Mouse (Mus musculus) embryonic facial prominence, embryonic 15.5 days (tissue): ENCODE results near the gene Adar. TPM values are rescaled to one million over a fixed set of nuclear protein-coding genes. Genes with fewer than 3 reads are reported as not detected.

Experiments used
- ATAC-seq: fragments of 200-750 bp; cut with Nextera tagmentation; 2 replicates; pipeline ENCODE4 v1.8.0; 2017; ENCODE audit warnings: low read depth, moderate TSS enrichment; ENCODE audit not compliant: insufficient number of reproducible peaks, low FRiP score, low TSS enrichment
- H3K27ac ChIP-seq: fragments of 300-500 bp; sonication (generic); replicated peaks from 2 replicates; pipeline ENCODE4 v1.5.1; 2015; ENCODE audit warnings: mild to moderate bottlenecking, inconsistent platforms
- H3K27me3 ChIP-seq: fragments of 300-500 bp; sonication (generic); 2 replicates; pipeline ENCODE4 v1.6.1; 2015; ENCODE audit warnings: inconsistent platforms
- H3K36me3 ChIP-seq: fragments of 300-500 bp; sonication (generic); 2 replicates; pipeline ENCODE4 v1.6.1; 2015; ENCODE audit warnings: mild to moderate bottlenecking, inconsistent platforms
- H3K4me1 ChIP-seq: fragments of 300-500 bp; sonication (generic); 2 replicates; pipeline ENCODE4 v1.6.1; 2015; ENCODE audit warnings: inconsistent platforms
- H3K4me2 ChIP-seq: fragments of 300-500 bp; sonication (generic); replicated peaks from 2 replicates; pipeline ENCODE4 v1.6.1; 2015; ENCODE audit warnings: mild to moderate bottlenecking, inconsistent platforms
- H3K4me3 ChIP-seq: fragments of 300-500 bp; sonication (generic); replicated peaks from 2 replicates; pipeline ENCODE4 v1.5.1; 2015; ENCODE audit warnings: mild to moderate bottlenecking, inconsistent platforms
- H3K9ac ChIP-seq: fragments of 300-500 bp; sonication (generic); 2 replicates; pipeline ENCODE4 v1.6.1; 2015; ENCODE audit warnings: inconsistent platforms
- H3K9me3 ChIP-seq: fragments of 300-500 bp; sonication (generic); replicated peaks from 2 replicates; pipeline ENCODE4 v1.6.1; 2016; ENCODE audit warnings: inconsistent platforms
- WGBS: fragments of 180-500 bp; shearing (Covaris S2); methylation state at CpG from one replicate; pipeline ENCODE4 v1.1.7; 2015; 5-methylcytosine and 5-hydroxymethylcytosine counted together
- polyA plus RNA-seq: library from polyadenylated mRNA; unstranded; fragments of >200 nt; fragmentation: Nextera tagmentation; extraction: Ambion mirVana; gene quantifications from 2 replicates; pipeline ENCODE4 v1.2.1, GENCODE M21; 2015

The Adar gene
- polyA plus RNA-seq, 1 experiment from 2014 or later, result 11.5 TPM

DNA sequence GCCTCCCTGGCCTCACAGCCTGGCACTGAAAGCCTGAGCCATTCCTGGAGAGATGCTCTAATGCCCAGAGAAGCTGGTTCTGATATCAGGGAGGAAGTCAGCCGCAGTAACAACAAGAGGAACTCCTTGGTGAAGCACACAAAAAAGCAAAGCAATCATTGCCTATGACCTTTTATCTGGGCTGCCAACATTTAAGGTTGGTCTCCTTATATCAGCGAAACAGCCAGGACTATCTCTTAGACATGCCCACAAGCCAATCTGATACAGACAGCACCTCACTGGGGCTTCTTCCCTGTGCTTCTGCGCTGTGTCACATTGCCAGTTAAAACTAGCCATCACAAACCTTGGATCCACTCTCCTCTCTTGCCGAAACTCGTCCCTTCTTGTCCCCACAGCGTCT, 23.7 kb downstream of the Adar start:
- no peak overlapping the region for H3K27ac ChIP-seq
- ATAC-seq, result no peak
- H3K4me2 ChIP-seq, result no peak overlapping the region
- peaks cover 56% of the 10 kb centered on the region for H3K36me3 ChIP-seq
- no peaks in the 10 kb centered on the region for H3K4me1 ChIP-seq
- no peak overlapping the region for H3K9ac ChIP-seq
- no peak overlapping the region for H3K4me3 ChIP-seq
- 90% methylated on average over 6 of the region's 6 CpGs for WGBS
- H3K9me3 ChIP-seq, result no peaks in the 10 kb centered on the region
- no peaks in the 10 kb centered on the region for H3K27me3 ChIP-seq

DNA sequence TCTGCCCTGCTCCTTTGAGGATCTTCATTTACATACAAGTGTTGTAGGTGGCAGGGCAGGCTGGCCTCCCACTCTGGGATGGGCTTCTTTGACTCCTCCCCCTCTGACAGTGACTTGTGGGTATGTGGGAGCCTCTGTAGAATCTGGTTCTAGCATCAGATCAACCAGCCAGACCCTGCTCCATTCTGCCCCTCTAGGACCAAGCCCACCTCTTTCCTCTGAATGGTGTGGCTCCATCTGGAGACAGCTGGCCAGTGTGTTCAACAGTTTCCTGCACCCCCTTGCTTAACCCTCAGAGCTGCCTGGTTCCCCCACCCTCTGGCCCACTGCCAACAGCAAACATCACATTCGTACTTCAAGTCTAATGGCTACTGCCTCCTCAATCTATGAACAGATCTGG, 37.5 kb downstream of the Adar start:
- no peaks in the 10 kb centered on the region for H3K4me1 ChIP-seq
- no peak overlapping the region for H3K4me3 ChIP-seq
- no peaks in the 10 kb centered on the region for H3K9me3 ChIP-seq
- 50% methylated on average over 1 of the region's 1 CpGs for WGBS
- no peak overlapping the region for H3K4me2 ChIP-seq
- H3K36me3 ChIP-seq, result peaks cover 43% of the 10 kb centered on the region
- no peak overlapping the region for H3K9ac ChIP-seq
- ATAC-seq, result no peak
- H3K27ac ChIP-seq, result no peak overlapping the region
- H3K27me3 ChIP-seq, result no peaks in the 10 kb centered on the region

DNA sequence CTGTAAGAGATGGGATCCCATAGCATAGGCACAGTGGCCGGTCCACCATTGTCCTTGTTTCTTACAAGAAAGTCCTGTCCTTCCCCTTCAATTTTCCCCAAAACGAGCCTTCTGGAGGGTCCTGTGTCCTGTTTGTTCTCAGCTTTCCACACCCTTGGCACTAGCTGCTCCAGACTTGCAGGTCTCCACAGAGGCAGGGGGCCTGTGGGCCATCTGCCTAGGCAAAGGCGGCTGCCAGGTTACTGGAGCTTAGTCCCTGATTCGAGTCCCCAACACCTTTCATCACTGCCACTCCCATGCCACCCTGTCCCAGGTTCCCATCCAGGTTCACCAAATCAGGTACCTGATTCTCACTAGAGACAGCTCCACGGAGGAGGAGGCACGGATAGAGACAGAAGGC, 40.5 kb downstream of the Adar start:
- Histone ChIP-seq H3K9me3 (no peaks in the 10 kb centered on the region), H3K27ac (no peak overlapping the region), H3K4me3 (no peak overlapping the region), H3K27me3 (no peaks in the 10 kb centered on the region), H3K4me2 (no peak overlapping the region), H3K36me3 (peaks cover 17% of the 10 kb centered on the region; the same call in 1 of the 2 replicates), H3K9ac (no peak overlapping the region), H3K4me1 (no peaks in the 10 kb centered on the region)
- no peak for ATAC-seq
- 77% methylated on average over 6 of the region's 6 CpGs for WGBS

DNA sequence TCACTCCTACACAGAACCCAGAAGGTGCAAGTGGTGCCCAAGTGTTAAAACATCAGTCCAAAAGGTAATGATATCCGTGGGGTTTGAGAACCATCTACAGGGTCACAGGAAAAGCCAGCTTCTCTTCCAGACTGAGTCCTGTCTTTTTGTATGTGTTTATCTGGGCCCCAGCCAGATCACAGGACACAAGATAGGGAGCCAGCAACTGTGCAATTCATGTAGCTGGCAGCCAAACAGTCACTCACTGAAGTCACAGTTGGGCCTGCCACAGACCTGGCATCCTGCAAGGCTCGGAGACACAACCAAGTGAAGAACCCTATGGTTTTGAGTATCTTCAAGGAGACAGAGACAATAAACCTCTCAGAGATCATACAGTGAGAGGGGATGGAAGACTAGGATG, 43.0 kb downstream of the Adar start:
- Histone ChIP-seq H3K9me3 (no peaks in the 10 kb centered on the region), H3K4me3 (no peak overlapping the region), H3K4me1 (no peaks in the 10 kb centered on the region), H3K36me3 (no peaks in the 10 kb centered on the region), H3K27me3 (no peaks in the 10 kb centered on the region), H3K9ac (no peak overlapping the region), H3K27ac (no peak overlapping the region), H3K4me2 (no peak overlapping the region)
- ATAC-seq, result no peak
- 85% methylated on average over 2 of the region's 2 CpGs for WGBS

DNA sequence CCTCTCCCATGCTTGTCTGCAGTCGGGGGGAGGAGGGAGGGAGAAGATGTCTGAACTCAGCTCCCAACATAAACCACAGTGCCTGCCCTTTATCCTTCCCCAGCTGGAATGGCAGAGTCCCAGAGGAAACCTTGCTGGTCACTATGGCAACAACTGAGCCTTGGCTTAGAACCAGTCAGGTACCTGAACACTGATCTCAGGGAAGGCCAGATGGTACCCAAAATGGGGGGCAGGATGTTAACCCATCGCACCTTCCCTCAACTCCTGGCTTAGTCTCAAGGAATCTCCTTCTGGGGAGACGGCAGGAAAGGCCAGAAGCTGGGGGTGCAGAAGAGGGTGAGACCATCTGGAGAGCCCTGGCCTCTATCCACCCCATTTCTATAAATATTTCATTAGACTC, 45.0 kb downstream of the Adar start:
- ATAC-seq, result no peak
- H3K27me3 ChIP-seq, result peaks cover 10% of the 10 kb centered on the region
- no peak overlapping the region for H3K4me2 ChIP-seq
- no peaks in the 10 kb centered on the region for H3K9me3 ChIP-seq
- H3K4me3 ChIP-seq, result no peak overlapping the region
- WGBS, result 63% methylated on average over 3 of the region's 3 CpGs
- H3K36me3 ChIP-seq, result no peaks in the 10 kb centered on the region
- no peak overlapping the region for H3K27ac ChIP-seq
- peaks cover 8% of the 10 kb centered on the region for H3K4me1 ChIP-seq
- H3K9ac ChIP-seq, result no peak overlapping the region

DNA sequence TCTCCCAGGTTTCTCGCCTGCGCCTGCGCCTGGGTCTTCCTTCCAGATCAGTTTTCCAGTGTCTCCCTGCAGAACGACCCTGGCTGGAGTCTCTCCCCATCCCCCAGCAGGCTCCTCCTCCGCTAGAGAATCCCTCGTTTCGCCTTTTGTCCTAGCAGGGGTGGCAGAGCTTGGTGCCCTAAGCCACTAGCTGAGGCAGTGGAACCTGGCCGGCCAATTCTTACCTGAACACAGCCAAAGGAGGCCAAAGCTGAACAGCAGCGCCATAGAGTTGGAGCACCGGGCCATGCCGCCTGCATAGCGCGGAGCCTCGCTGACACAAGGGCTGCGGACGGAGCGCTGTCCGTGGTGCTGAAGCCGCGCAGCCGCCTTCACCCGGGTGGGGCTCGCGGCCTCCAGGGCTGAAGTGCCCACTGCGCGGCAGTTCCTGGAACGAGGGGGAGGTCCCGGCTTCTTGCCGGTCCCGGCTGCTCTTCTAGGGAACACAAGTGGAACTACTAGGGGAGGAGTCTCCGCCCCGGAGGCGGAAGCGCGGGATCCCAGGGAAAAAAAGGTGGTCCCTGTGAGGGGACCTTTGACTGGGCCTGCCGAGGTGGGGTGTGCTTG, 49.4 kb downstream of the Adar start, which contains the start of gene Chrnb2:
Gene Chrnb2 (minus strand): TSS at position 514 of the 606 bp plus-strand sequence.
- Histone ChIP-seq H3K36me3 (no peaks in the 10 kb centered on the region; the same call in 1 of the 2 replicates), H3K4me1 (peaks cover 8% of the 10 kb centered on the region), H3K27me3 (peaks cover 17% of the 10 kb centered on the region), H3K4me3 (peak within 1 kb of the TSS; percentile 11), H3K27ac (no peak within 1 kb of the TSS), H3K9me3 (no peaks in the 10 kb centered on the region), H3K4me2 (peak within 1 kb of the TSS; percentile 35), H3K9ac (no peak within 1 kb of the TSS)
- WGBS, result under 1% methylated on average over 36 of the region's 36 CpGs
- peak; percentile 79 for ATAC-seq

DNA sequence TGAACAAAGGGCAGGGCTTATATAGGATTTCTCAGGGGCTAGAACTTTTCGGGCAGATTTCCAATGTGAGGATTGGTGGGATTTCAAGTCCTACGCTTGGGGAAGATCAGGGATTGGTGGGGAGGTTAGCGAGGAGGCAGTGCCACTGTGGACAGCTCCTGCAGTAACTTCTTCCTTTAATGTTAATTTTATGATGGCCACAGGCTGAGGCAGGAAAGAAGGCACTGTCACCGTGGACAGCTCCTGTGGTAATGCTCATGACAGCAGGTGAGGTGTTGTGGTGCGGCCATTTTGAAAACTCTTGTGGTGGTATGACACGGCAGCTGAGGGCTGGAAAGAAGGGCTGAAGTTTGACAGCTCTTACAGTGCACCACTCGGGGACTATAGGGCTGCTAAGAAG, 54.8 kb downstream of the Adar start:
- peaks cover 21% of the 10 kb centered on the region for H3K4me1 ChIP-seq
- no peak overlapping the region for H3K4me2 ChIP-seq
- ATAC-seq, result no peak
- 63% methylated on average over 7 of the region's 7 CpGs for WGBS
- 0 out of 2 replicates have a peak, but pooled peaks cover 7% of the 10 kb centered on the region for H3K27me3 ChIP-seq
- H3K9ac ChIP-seq, result no peak overlapping the region
- H3K36me3 ChIP-seq, result no peaks in the 10 kb centered on the region; the same call in 1 of the 2 replicates
- H3K9me3 ChIP-seq, result no peaks in the 10 kb centered on the region
- H3K27ac ChIP-seq, result no peak overlapping the region
- no peak overlapping the region for H3K4me3 ChIP-seq

DNA sequence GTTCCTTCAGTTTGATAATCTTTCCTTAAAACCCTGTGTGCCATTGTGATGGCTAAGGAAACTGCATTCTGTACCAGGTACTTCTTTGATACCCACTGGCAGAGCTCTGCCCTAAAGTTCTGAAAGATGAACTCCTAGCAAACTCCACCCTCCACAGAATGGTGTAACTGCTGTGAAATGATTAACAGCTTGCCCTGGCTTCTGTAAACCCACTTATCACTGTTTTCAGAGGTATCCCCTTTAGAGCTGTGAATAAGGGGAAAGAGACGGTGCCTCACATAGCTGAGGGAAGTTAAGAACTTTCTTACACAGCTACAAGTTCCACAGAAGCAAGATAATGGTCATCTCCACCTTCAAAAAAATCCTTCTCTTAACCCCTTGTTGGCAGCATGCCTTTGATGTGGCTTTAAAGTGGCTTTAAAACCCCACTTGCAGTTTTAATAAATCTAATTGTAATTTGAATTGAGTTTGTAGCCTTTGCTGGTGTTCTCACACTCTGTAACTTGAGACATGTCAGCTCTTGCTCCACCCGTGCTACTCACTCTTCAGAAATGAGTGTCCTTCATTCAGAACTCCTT, 55.7 kb downstream of the Adar start:
- no peaks in the 10 kb centered on the region for H3K27me3 ChIP-seq
- peaks cover 29% of the 10 kb centered on the region for H3K4me1 ChIP-seq
- WGBS, result 48% methylated on average over 2 of the region's 2 CpGs
- H3K4me3 ChIP-seq, result no peak overlapping the region
- H3K27ac ChIP-seq, result no peak overlapping the region
- H3K9me3 ChIP-seq, result no peaks in the 10 kb centered on the region
- no peak overlapping the region for H3K4me2 ChIP-seq
- H3K9ac ChIP-seq, result no peak overlapping the region
- ATAC-seq, result no peak
- H3K36me3 ChIP-seq, result no peaks in the 10 kb centered on the region; the same call in 1 of the 2 replicates

DNA sequence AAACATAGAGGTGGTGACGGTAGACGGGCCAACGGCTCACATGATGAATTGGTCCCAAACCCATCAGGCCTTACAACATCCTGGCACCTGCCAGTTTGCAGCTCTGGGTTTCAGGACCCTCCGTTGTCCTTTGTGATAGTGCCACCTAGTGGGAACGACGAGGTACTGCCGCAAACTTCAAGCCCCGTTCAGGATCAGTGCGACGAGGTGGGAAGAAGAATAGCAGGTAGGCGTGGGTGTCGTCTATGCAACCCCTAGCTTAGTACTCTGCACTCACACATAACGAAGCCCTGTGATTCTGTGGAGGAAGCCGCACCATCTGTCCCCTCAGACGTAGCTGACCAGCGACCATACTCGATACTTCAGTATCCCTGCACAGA, 57.8 kb downstream of the Adar start:
- Histone ChIP-seq H3K27ac (peak overlapping the region; percentile 96), H3K4me2 (peak overlapping the region; percentile 82), H3K36me3 (peaks cover 18% of the 10 kb centered on the region), H3K9me3 (no peaks in the 10 kb centered on the region), H3K4me1 (peaks cover 39% of the 10 kb centered on the region), H3K9ac (peak overlapping the region; percentile 99), H3K27me3 (no peaks in the 10 kb centered on the region), H3K4me3 (peak overlapping the region; percentile 98)
- ATAC-seq, result peak; percentile 48
- under 1% methylated on average over 17 of the region's 17 CpGs for WGBS

DNA sequence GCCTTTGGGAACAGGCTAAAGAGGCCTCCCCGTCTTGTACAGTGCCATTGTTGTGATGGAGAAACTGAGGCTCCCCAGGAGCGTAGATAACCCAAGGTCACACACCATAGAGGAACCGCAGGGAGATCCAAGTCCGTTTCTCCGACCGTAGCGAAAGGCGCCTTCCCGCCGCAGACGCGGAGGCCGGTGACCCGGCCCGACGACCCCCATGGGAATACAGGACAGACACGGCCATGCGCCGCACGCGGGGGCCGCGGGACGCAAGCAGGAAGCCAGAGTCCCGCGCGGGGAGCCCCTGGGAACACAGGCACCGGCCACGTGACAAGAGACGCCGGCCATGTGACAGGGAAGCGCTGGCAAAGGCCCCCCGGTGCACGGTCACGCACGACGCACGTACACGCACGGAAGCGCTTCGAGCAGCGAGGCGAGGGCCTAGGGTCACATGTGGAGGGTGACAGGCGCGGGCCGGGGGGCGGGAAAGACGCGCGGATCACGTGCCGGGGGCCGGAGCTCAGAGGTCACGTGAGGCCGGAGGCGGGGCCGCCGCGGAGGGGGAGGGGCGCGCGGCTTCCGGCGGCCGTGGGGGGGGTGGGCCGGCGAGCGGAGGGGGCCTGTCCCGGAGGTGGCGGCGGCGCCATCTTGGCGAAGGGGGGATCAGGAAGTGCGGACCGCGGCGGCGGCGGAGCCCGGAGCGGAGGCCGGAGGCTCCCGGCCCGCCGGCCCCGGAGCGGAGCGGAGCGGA, 58.3 kb downstream of the Adar start, which contains the start of gene Ube2q1:
Gene Ube2q1 (plus strand): TSS at position 649 of the 742 bp plus-strand sequence.
- Histone ChIP-seq H3K27me3 (no peaks in the 10 kb centered on the region), H3K36me3 (peaks cover 22% of the 10 kb centered on the region), H3K27ac (peak within 1 kb of the TSS; percentile 96), H3K9ac (peak within 1 kb of the TSS; percentile 99), H3K9me3 (no peaks in the 10 kb centered on the region), H3K4me3 (peak within 1 kb of the TSS; percentile 98), H3K4me1 (peaks cover 39% of the 10 kb centered on the region), H3K4me2 (peak within 1 kb of the TSS; percentile 82)
- WGBS, result 1% methylated on average over 70 of the region's 90 CpGs
- peak; percentile 94 for ATAC-seq

DNA sequence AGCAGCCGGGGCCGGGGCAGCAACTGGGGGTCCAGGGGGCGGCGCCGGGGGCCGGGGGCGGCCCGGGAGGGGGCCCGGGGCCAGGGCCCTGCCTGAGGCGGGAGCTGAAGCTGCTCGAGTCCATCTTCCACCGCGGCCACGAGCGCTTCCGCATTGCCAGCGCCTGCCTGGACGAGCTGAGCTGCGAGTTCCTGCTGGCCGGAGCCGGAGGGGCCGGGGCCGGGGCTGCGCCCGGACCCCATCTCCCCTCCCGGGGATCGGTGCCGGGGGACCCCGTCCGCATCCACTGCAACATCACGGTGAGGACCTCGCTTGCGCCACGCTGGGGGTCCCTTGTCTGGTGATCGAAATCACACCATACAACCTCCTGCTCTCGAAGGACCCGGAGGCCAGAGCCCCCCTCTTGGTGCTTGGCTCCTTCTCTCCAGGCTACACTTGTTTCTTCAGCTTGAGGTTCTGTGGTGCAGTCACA, 59.0 kb downstream of the Adar start:
- Histone ChIP-seq H3K36me3 (peaks cover 28% of the 10 kb centered on the region), H3K27me3 (no peaks in the 10 kb centered on the region), H3K4me1 (peaks cover 39% of the 10 kb centered on the region), H3K9me3 (no peaks in the 10 kb centered on the region), H3K4me2 (peak overlapping the region; percentile 82), H3K27ac (peak overlapping the region; percentile 96), H3K4me3 (peak overlapping the region; percentile 98), H3K9ac (peak overlapping the region; percentile 99)
- peak; percentile 24 for ATAC-seq
- under 1% methylated on average over 32 of the region's 37 CpGs for WGBS
